Mouse (Mus musculus) cerebellum, postnatal 14 days (tissue): ENCODE measurements around the gene Slc5a5.
A peak's percentile ranks its signal among the peaks of the same experiment; 100 is the strongest.

ENCODE experiments used
- DNase-seq, 2 experiments: peaks; one replicate each; pipeline ENCODE4 v3.0.0; 2021; ENCODE audit warnings: mixed read lengths in 2 of 2

The Slc5a5 gene

GRCm38 (mm10) chr8:70852595-70853231 is 39.8 kb downstream of the Slc5a5 start:
- DNase-seq = no peak

DNA sequence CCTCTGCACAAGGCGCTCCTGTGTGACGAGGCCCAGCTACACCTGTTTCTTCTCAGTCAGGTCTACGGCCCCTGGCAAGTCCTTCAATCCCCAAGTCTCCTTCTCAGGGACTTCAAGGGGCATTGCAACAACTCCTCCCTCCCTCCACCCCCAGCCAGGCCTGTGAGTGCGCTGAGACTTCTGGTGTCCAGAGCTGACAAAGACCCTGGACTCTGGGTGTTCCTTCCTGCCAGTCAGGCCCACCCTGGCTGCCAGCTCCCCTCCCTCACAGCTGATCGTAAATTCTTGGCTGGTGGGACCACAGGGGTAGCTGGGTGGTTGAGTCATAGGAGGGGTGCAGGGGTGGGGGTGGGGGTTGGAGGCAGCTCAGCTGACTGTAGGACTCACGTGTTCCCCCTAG is 40.7 kb downstream of the Slc5a5 start:
- no peak for DNase-seq

- DNase-seq = no peak
Measured at GRCm38 (mm10) chr8:70850947-70851346, 41.6 kb downstream of the Slc5a5 start.

DNA sequence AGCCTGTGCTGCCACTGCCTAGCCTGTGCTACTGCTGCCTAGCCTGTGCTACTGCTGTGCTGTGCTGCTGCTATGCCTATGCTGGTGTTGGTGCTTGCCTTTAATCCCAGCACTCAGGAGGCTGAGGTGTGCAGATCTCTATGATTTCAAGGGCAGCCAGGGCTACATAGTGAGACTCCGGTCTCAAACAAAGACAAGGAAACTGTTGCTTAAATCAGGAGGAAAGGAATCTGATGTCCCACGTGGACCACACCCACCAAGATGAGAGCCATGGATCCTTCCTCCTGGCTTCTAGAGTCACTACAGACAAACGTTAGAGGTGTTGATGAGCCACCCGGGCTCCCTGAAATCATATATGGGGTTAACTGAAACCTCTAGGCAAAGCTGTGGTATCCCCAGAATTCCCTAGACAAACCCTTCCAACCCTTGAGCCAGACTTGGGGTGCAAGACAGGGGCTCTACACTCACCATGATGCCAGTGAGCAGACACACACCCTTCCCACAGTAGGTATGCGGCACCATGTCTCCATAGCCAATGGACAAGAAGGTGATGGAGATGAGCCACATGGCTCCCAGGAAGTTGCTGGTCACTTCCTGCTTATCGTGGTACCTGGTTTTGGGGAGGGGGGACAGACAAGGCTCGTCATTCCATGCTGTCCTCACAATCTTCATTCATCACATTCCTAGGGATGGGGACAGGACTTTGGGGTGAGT is 42.3 kb downstream of the Slc5a5 start:
- no peak for DNase-seq

GRCm38 (mm10) chr8:70849333-70849990 is 43.1 kb downstream of the Slc5a5 start:
- no peak for DNase-seq

DNA sequence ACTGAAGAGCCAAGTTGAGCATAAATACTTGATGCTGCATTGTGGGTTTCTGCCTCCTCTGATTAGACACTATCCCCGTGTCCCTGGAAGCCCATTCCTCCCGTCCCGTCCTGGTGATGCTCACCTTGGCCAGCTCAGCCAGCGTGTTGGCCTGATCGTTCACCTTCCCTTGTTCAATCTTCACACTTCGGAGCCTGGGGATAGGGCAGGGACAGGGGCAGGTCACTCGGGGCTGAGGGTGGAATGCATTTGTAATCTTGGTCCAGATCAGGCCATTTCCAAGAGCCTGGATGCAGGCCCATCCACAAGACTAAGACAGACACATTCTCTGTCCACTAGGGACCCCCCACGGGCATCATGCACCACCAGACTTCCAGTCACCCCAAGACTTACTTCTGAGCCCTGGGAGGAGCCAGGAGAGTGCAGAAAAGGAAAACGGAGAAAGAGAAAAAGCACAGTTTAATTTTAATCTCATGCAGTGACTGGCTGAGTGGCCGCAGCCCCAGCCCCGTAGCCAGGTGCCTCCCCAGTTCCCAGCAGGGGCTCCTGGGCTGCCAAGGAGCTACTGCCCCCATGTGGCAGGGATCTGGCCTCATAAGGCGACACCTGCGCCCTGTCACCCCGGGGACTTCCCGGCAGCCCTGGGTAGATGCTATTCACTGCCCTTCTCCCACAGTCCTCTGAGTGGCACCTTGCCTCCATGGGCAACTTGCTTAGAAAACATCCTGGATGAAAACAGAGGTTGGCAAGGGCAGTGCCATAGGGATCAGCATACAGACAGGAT is 46.0 kb downstream of the Slc5a5 start:
- DNase-seq = no peak

DNA sequence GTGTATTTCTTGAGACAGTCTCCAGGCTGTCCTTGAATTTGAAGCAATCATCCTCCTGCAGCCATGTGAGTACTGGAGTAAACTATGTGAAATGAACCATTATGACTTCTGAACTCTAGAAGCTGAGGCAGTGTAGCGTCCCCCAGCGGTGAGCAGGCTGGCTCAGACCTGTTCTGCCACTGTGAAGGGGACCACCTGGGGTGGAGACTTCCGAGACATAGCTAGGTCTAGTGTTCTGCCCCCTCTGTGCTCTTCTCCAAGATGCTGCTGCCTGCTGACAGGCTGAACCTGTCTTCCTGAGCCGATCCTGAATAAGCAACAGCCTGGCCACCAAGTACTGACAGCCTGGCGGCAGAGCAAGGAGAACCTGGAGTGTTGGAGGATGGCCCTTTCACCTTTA is 47.4 kb downstream of the Slc5a5 start:
- DNase-seq = peak in 1 of 2 experiments; percentile 37

DNA sequence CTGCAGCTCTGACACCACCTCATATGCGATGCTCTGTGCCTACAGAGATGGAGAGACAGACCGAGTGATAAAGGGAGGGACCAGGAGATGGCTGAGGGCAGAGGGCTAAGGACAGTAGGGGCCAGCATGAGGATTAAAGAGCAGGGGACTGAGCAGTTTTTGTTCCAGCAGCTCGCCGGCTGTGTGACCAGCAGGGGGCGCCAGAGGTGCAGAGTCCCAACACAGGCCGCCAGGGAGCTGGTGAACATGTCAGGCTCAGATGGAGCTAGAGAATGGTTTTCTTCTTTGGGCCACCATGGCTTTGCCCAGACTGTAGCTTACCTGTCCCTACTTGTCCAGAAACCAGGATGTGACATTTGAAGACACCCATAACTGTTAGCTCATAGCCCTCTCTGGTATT is 48.0 kb downstream of the Slc5a5 start:
- DNase-seq = peak; percentile 92 to 96

- no peak for DNase-seq
Measured at GRCm38 (mm10) chr8:70843941-70844340, 48.6 kb downstream of the Slc5a5 start.

DNA sequence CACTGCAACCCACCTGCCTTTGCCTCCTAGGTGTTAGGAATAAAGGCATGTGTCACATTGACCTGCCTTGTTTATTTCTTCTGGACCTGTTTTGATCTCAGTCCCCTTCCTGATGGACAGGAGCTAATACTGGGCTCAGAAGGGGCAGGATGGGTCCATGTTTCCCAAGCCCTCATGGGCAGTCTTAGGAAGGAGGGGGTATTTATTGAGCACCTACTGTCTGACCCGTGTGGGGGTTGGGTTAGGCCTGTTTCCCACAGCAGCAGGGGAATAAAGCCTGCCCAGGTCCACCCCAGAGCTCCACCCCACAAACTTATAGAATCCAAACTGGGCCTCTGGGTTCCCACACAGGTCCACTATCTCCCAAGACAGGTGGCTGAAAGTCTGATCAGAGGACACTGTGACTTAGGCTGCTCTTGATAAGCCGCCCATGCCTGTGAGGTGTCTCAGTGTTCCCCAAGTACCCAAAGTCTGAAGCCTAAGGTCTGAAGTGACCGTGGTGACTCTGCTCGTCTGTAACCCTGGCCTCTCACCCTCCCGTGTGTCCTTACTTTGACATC is 49.3 kb downstream of the Slc5a5 start:
- DNase-seq = no peak

- no peak for DNase-seq
Measured at GRCm38 (mm10) chr8:70842484-70842883, 50.1 kb downstream of the Slc5a5 start.

DNA sequence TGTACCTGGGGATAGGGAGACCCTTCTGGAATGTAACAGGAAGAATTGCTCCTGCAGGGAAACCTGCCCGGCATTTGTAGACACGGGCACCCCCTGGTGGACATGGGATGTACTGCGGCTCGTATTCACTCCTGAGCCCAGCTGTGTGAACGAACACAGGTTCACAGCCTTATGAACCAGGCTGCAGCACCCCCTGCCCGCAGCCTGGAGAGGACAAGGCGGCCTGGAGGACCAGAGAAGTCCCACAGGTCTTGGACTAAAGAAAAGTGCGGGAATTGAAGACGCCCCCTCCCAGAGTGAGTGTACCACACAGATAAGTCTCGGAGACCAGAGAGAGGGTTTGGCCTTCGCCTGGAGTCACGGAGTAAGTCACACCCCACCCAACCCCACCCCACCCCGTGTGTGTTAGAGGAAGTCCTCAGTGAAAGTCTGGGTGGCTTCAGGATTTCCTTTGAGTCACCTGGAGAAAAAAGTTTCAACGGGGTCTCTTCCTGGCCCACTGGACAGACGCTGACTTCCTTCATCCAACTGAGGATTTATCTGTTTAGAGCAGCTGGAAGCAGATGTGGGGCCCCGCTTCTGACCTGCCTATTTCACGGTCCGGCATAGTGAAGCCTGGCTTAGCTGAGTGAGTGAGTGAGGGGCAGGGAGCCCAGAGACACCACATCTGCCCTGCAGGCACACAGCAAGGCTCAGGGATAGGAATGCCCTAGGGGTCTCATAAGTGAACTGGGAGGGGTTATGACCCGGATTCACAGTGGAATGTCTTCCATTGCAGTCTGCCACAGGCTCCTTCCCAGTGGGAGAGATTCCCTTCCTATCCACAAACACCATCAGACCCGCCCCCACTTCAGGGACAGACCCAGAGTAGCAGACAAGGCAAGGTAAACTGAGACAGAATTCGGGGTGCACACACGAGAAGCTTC is 51.1 kb downstream of the Slc5a5 start:
- DNase-seq = peak; percentile 95 to 97

DNA sequence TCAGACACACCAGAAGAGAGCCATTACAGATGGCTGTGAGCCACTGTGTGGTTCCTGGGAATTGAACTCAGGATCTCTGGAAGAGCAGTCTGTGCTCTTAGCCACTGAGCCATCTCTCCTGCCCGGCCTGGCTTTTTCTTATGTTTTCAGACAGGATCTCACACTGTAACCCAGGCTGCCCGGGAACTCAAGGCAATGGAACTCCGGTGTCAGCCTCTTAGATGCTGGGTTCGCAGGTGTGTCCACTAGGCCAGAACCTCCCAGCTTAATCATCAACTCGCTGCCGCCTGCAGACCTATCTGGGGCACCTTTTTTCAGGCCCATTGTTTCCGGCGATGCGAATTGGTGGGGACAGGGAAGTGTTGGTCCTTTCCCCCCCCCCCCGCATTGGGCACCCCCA is 52.0 kb downstream of the Slc5a5 start:
- DNase-seq = peak in 1 of 2 experiments; percentile 27

DNA sequence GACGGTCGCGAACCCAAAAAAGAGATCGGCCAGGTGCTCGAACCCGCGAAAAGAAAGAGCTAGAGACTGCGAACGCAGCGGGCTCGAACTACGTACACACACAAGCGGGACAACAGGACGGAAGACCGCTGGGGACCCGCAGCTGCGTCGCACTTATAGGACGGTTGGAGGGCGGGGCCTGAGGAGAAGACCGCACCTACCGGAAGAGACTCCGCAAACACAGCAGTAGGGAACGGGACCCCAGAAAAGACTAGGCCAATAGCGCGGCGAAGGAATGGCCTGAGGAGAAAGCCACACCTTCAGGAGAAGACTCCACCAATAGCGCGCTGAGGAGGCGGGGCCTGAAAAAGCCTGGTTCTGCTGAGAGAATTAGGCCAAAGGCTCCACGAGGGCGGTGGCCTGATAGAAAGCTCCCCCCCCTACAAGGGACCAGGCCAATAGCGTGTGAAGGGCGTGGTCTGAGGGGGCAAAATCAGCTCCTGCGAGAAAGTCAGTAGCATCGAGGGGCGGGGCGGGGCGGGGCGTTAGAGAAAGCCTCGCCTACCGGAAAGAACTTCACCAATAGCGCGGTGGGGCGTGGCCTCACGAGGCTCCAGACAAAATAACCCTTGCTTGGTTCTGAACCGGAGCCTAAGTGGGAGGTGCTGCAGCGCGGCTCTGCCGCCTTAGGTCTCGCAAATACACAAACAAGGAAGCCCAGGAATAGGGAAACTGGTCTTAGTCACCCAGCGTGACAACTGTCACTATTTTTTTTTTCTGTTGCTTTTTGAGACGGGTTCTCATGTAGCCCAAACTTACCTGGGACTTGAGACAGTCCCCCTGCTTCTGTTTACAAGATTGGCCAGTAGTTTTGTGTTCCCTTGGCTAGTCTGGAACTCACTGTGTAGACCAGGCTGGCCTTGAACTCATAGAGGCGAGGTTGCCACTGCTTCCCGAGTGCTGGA is 52.9 kb downstream of the Slc5a5 start, which contains the start of gene Arrdc2:
Arrdc2 (minus strand) TSS at position 313 of the 944 bp plus-strand sequence.
- peak; percentile 98 for DNase-seq

- peak; percentile 42 to 50 for DNase-seq
Measured at GRCm38 (mm10) chr8:70838654-70839407, 53.7 kb downstream of the Slc5a5 start.

DNA sequence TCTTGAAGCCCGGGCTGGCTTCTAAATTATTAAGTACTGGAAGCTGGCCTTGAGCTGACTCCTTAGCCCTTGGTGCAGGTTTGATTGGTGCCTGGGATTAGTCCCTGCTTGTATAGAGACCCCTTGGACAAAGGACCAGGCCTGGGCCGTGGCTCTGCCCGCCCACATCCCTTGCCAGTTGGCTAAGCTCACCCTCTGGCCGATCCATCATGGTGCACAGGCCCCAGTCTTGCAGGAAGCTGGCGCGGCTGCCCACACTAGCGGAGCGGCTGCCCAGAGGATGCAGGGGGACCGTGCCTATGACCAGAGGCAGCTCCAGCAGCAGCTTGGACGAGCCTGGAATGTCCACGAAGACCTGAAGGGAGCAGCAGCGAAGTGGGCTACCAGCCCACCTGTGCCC is 55.9 kb downstream of the Slc5a5 start:
- DNase-seq = peak; percentile 37 to 45

DNA sequence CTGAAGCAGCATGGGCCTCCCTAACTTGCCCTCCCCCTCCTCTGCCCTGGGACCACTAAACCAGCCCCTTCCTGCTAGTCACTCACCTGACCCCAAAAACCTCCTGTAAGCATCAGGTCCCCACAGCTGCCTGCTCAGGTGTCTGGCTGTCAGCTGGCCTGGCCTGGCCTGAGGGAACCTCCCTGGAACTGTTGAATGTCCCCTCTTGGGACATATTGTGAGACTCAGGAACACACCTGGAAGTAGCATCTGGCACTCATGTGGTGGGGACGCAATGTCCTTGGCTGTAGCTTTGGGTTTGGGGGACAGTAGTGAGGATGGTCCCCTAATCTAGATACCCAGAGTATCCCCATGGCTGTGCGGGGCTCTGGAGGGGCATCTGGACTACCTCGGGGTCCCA is 58.5 kb downstream of the Slc5a5 start:
- DNase-seq = no peak

DNA sequence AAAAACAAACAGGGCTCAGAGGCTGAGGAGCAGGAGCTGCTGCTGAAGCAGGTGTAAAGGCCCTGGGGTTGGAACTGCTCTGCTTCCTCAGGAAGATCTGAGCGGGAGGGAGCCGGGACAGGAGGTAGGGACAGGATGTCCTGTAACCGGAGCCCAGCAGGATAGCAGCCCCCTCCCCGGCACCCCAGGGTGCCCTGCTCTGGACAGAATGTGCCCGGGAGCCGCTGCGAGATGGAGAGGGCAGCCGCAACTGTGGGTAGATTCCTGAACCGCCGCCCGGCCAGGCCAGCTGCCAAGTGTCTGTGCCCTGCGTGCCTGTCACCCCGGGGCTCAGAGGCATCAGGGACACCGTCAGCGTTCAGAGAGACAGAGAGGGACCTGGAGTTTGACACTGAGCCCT is 59.0 kb downstream of the Slc5a5 start:
- DNase-seq = peak; percentile 53 to 70

DNA sequence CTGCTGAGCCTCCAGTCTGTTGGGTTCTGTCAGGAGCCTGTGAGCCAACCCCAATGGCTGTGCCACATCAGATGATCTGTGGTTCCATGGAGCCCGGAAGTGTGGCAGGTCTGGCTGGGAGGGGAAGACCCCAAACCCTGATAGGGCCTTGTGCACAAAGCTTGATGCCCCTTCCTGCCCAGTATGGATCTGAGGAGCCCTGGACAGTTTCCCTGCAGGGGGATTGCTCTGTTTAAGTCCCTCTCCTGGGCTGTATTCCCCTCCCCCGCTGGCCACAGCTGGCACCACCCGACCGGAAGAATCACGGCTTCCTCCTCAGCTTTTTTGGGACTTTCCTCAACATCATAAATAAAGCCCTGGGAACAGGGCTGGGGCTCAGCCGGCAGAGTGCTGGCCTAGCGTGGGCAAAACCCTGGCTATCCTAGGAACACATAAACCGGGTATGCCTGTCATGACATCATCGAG is 59.5 kb downstream of the Slc5a5 start:
- no peak for DNase-seq
